Mouse (Mus musculus) adipose tissue, adult 10 weeks (tissue): Measurements from ENCODE around the gene Crtam. TPM values are rescaled to one million over a fixed set of nuclear protein-coding genes. Genes with fewer than 3 reads are reported as not detected.

ENCODE experiments used
- polyA plus RNA-seq: library from polyadenylated mRNA; stranded (reverse); fragments of 350-450 nt; fragmentation: Illumina TruSeq; extraction: RNeasy Lipid Tissue Mini Kit (QIAGEN cat#74804); gene quantifications from one replicate; pipeline ENCODE4 v1.2.3, GENCODE M21; 2014; ENCODE audit warnings: low read depth, low replicate concordance

The Crtam gene
- 0.47 TPM for polyA plus RNA-seq

GRCm38 (mm10) chr9:41004415-41004814, at the start of gene Crtam:
Crtam (minus strand) TSS chr9:41004628.

GRCm38 (mm10) chr9:40963586-40964417, 40.6 kb downstream of the Crtam start, which contains the start of gene Jhy:
Jhy (minus strand) TSS chr9:40964118.

Other genes starting within 250 kb of the Crtam start
- gene Hspa8, start 203.6 kb downstream of the Crtam start, polyA plus RNA-seq: 924 TPM
- not detected for gene Bsx, start 130.5 kb downstream of the Crtam start, polyA plus RNA-seq
- 1.1 TPM for gene Jhy, start 40.5 kb downstream of the Crtam start, polyA plus RNA-seq
- gene Ubash3b, start 157.1 kb upstream of the Crtam start, polyA plus RNA-seq: 2.9 TPM